Mouse (Mus musculus) NIH3T3 (cell line): ENCODE data around the gene Cdc42bpg.

Source experiments
- DNase-seq: peaks from one replicate; pipeline ENCODE4 v3.0.0-alpha.2; 2012; ENCODE audit warnings: low read depth

Gene Cdc42bpg

GRCm38 (mm10) chr19:6306137-6306551 is at the start of gene Cdc42bpg:
Cdc42bpg (plus strand) TSS chr19:6306456.
- no peak for DNase-seq

GRCm38 (mm10) chr19:6260428-6260827 is 45.8 kb upstream of the Cdc42bpg start:
- peak; percentile 62 for DNase-seq

DNA sequence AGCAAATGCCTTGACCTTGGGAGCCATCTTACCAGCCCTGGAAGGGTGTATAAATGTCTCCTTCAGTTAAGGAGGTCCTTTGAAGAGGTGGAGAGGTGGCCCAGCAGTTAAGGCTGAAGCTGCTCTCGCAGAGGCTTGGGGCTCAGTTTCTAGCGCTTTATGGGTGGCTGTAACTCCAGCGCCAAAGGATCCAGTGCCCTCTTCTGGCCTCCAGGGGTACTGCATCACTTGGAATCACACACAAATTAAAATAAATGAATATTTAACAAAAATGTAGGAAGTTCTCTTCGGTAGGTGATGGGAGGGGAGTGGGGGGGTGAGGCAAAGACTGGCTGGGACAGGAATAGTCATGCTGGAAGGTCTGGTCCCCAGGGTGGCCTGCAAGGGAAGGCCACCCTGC is 45.3 kb upstream of the Cdc42bpg start:
- peak; percentile 24 for DNase-seq

GRCm38 (mm10) chr19:6261379-6261778 is 44.9 kb upstream of the Cdc42bpg start:
- no peak for DNase-seq

DNA sequence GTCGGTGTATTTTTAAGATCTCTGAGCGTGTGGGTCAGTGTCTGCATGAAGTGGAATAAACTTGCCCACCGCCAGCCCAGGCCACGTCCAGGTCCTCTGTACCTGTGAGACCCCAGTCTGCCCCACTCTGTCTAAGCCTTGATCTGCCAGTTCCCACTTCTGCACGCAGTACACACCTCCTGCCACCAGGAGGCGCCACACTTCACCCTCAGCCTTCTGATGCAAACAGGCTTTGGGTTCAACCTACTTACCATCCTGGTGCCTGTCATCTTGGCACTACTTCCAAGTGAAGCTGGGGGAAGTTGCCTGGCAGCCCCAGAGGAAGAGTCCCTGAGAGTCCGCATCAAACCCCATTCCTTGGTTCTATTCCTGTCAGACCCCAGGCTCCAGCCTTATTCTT is 44.0 kb upstream of the Cdc42bpg start:
- DNase-seq: peak; percentile 82

- no peak for DNase-seq
Measured at GRCm38 (mm10) chr19:6262839-6263433, 43.3 kb upstream of the Cdc42bpg start.

DNA sequence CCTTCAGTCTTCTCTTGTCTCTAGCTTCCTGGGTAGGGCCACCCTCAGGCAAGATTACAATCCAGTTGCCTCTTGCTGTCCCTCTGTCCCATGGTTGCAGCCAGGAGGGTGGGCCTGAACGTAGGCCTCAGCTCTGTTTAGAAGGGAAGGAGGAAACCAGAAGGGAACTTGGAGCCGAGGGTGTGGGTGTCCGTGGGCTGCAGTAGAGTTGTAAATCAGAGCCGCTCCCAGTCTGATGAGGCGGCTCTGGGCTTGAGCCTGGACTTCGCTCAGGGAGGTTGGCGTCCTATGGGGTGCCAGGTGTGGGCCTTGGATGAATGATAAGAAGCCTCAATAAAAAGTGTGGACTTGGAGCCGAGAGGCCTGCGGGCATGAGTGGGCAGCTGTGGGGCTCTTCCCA is 42.1 kb upstream of the Cdc42bpg start:
- DNase-seq: no peak

GRCm38 (mm10) chr19:6264945-6265344 is 41.3 kb upstream of the Cdc42bpg start:
- DNase-seq: no peak

GRCm38 (mm10) chr19:6265727-6266182 is 40.5 kb upstream of the Cdc42bpg start:
- no peak for DNase-seq

DNA sequence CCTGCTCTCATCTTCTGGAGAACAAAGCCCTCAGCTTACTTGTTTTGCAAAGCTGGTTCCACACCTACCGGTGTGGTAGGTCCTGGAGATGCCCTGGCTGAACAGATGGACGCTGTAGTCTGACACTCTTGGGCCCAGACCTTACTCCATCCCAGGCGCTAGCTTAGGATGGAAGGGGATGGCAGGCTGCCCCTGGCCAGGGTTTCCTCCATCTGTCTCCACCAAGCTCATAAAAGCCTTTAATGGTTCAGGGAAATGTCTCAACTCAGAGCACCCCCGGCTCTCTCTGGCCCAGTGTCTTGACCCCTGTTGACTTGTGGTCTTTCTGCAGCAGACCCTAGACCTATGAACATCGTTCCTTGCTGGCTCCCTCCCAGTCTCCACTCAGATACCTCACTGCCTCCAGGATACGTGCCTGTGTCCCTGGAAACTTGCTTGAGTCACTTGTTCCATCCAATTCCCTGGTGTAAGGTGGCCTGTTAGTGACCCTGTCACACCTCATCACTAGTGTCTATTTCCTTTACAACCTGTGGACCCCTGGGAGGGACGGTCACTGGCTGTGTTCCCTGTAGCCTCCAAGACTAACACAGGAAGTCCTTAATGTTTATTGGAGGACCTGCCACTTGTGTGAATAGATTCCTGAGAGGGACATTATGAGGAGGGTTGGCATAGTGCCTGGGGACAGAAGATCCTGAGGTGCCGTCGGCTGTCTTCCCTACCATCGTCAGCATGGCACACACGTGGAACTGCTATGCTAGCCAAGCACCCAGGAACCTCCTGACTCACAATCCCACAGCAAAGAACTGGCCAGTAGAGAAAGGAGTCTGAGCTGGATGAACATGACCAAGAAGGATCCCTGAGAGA is 38.7 kb upstream of the Cdc42bpg start:
- DNase-seq: no peak

GRCm38 (mm10) chr19:6268170-6268528 is 38.1 kb upstream of the Cdc42bpg start:
- DNase-seq: peak; percentile 95

- DNase-seq: peak; percentile 54
Measured at GRCm38 (mm10) chr19:6268670-6269132, 37.6 kb upstream of the Cdc42bpg start.

- DNase-seq: no peak
Measured at GRCm38 (mm10) chr19:6269798-6270475, 36.3 kb upstream of the Cdc42bpg start.

- no peak for DNase-seq
Measured at GRCm38 (mm10) chr19:6270661-6271060, 35.6 kb upstream of the Cdc42bpg start.

GRCm38 (mm10) chr19:6271206-6271605 is 35.0 kb upstream of the Cdc42bpg start:
- DNase-seq: no peak

DNA sequence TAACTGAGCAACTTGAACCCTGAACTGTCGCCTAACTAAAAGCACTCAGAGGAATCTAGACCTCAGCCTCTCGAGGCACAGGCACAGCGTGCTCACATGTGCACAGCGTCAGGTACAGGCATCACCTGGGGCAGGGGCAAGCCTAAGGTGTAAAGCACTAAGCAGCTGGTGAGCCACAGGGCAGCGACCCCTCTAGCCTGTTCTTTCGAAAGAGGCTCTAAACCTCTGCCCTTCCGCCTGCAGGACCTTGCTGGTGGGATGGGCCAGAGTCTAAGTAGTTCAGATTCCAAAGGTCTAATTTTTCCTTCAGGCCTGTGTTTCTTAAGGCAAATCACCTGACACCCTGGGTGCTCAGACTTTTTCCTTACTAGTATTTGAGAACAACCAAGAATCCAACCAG is 34.2 kb upstream of the Cdc42bpg start:
- no peak for DNase-seq

DNA sequence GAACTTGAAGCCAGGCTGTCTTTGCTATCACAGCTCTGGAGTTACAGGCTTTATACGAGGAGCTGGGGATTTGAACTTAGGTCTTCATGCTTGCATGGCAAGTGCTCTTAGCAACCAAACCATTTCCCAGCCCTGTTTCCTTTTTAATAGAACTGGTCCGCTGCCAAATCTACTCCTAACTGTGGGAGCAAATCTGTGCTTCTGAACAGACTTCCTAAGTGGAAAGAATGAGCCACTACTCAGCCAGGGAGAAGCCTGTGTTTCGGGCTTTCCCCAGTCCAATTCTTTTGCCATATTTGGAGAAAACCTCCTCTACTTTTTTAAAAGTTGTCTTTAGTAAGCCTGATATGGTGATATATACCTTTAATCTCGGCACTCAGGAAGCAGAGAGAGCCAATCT is 33.5 kb upstream of the Cdc42bpg start:
- peak; percentile 79 for DNase-seq

DNA sequence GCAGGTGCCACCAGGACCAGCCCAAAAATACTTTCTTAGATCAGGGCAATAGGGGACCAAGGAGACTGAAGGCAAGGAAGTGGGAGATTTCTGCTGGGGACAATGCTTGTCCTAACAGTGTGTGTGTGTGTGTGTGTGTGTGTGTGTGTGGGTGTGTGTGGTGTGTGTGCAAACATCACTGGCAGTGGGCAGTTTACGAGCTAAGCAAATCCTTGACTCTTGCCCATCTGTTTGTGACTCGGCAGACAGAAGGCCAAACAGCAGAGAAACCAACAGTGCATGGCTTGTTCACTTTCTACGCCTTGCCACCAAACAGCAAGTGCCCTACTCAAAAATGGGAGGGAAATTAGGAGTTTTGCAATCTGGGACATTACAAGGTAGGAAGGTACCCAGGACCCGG is 32.7 kb upstream of the Cdc42bpg start:
- DNase-seq: no peak

- no peak for DNase-seq
Measured at GRCm38 (mm10) chr19:6273998-6274608, 32.2 kb upstream of the Cdc42bpg start.

- peak; percentile 57 for DNase-seq
Measured at GRCm38 (mm10) chr19:6275740-6276389, 30.4 kb upstream of the Cdc42bpg start.
